Mouse (Mus musculus) MN1 (cell line): ENCODE data around the gene Tnfrsf13c.
A peak's percentile ranks its signal among the peaks of the same experiment; 100 is the strongest.

Experiments used
- DNase-seq: peaks from one replicate; pipeline ENCODE4 v3.0.0-alpha.2; 2016; ENCODE audit warnings: low spot score

Tnfrsf13c gene

DNA sequence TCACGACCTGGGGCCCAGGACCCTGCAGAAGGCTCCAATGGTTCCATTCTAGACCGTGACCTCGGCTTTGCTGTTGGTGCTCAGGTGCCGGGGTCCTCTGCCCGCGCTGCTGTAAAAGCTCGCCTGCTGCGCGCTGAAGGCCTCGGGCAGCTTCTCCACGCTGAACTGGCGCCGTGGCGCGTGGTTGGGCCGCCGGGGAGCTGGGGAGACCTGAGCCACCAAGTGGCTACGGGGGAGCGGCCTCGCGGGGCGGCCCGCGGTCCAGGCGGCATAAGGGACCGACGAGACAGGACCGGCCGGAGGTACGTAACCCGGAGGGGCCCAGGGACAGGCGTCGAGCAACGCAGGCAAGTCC is 17.1 kb downstream of the Tnfrsf13c start:
- DNase-seq: no peak

DNA sequence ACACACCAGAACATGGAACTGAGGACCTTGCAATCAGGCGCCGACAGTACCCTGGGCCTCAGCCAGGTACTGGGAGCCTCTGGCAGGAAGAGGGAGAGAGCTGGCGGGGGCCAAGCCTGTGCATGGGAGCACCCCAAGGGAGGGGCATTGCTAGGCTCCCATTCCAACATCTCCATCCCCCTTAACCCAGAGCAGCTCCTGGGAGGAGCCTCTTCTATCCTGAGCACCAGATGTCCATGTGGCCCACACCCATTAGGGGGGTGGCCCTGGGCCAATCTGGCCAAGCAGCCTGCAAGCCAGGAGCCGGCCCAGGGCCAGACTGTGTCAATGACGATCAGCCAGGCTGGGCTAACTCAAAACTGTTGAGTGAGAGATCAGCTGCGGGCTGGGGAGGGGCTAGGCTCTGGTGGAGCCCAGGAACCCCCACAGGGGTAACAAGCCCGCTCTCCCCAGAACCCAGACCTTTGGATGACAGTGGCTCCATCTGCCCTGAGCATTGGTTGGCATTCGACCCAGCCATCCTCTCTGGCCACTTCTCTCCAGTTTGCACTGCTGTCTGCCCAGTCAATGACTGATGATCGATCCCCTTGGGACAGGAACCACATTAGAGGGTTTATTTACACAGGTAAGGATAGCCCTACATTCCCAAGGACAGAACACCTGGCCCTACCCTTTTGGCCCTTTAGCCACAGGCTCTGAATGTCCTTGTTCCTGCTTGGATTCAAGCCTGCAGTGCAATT is 17.6 kb downstream of the Tnfrsf13c start:
- DNase-seq: peak; percentile 96

DNA sequence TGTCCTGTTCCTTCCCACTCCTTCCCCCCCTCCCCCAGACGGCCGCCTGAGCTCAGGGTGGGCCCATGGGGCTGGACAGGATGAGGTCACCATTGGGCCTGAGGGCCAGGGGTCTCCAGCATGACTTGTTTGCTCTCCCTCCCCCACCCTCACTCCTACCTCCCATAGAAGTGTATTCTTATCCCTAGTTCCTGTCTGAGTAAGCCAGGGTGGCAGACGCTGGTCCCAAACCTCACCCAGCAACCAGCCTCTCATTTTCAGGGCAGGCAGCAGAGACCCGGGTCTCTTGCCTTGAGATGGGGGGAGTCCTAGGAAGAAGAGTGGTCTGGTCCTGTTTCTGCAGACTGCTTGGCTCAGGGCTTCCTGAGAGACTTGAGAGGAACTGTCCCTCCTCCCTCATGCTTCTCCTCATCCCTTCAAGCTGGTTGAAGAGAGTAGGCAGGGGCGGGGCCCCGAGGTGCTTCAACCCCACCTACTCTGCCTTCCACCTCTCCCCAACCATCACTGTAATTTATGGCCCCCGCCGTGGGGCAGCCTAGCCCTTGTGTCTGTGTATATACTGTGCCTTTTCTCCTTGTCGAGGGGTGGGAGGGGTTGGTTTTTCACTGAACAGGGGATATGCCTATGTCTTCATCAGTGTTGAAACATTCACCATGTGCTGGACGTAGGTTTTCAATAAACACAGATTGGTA is 19.3 kb downstream of the Tnfrsf13c start:
- DNase-seq: no peak

DNA sequence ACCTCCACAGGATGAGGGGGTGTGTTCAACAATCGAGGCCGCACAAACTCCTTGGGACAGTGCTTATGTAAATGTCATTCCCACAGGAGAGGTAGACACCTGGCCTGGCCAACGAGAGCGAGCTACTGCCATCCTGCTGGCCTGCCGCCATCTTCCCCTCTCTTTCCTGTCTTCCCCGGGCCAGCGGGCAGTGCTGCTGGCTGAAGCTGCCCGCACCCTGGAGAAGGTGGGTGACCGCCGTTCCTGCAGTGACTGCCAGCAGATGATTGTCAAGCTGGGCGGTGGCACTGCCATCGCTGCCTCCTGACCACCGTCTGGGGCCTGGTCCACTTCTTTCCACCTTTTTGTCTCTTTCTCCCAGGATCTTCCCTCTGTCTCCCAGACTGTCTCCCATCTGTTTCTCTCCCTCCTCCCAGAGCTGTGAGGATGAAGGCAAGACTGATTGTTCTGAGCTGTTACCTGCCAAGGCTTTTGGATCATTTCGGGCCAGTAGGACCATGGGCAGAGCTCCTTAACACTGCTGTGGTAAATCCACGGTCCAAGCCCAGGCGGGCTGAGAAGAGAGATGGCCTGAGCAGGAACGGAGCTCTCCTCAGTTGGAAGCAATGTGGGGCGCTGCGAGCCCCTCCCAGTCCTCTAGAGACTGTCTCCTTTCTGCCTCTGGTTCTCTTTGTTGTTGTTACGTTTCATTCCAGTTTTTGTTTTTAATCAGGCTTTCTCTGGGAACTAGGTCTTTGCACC is 20.4 kb downstream of the Tnfrsf13c start:
- DNase-seq: no peak

DNA sequence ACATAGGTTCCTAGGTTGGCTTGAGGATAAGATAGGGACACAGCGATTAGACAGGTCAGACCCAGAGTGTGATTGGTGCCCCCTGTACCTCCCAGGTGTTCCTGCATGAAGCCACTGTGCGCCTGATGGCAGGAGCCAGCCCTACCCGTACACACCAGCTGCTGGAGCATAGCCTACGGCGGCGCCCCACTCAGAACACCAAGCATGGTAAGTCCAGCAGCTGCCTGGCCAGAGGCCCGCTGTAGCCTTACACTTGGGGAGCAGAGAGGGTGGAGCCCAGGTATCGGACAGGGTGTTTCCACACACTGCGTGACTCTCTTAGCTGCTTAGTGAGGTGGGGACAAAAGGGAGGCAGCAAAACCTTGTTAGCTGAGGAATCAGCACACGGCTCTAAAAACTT is 21.1 kb downstream of the Tnfrsf13c start:
- DNase-seq: no peak

DNA sequence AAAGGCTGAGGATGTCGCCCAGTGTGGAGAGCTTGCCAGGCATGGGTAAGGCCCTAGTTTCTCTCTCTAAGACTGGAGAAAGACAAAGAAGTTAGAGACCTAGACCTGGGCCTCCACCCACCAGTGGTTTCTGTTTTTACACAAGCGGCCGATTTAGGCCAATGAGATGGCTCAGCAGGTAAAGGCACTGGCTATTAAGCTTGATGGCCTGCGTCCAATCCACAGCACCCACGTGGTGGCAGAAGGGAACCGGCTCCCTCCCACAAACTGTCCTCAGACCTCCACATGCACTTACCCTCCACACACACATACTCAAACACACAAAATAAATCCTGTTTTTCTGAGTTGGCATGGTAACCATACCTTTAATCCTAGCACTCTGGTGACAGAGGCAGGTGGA is 22.1 kb downstream of the Tnfrsf13c start:
- DNase-seq: no peak

DNA sequence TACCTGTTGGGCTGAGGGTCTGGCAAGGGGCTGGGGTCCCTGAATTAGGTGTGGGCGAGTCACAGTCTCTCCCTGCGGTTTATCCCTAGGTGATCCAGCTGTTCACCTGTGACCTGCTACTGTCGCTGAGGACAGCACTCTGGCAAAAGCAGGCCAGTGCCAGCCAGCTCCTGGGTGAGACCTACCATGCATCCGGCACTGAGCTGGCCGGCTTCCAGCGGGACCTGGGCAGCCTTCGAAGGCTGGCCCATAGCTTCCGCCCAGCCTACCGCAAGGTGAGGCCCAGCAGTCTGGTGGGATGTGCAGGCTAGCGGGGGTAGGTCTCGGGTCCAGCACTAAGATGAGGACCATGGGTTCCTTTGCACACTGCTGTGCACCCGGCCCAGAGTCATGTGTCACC is 24.6 kb downstream of the Tnfrsf13c start:
- DNase-seq: no peak

DNA sequence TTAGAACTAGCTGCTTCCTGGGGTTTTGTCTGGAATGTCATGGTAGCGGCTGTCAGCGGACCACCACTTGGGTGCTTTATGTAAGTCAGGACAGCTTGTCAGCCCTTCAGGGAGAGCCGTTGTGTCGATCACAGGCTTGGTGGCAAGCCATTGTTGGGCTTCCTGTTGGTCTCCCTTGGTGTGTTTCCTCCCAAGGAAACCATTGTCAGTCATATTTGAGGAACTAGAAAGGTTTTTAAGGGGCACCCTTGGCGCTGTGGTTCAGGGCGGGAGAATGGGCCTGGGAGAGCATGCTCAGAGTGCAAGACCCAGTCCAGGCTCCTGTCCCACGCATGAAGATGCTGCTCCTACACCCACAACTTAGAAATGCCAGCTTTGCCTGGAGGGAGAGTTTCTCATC is 25.8 kb downstream of the Tnfrsf13c start:
- no peak for DNase-seq

DNA sequence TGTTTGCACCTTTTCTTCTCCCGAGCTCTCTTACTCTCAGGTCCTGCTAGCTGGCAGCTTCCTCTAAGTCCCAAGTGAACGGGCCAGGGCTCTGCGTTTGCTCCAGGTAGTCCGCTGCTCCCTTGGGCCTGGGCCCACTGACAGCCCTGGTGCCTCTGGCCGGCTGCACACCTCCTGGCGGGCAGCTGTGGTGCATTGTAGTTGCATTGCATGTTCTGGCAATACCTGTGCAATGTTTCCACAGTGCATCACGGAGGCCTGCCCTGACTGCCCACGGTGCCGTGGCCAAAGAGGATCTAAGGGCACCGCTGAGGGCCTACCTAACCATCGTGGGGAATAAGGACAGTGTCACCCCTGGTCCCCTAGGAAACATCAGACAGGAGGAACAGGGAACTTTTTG is 26.2 kb downstream of the Tnfrsf13c start:
- DNase-seq: no peak

DNA sequence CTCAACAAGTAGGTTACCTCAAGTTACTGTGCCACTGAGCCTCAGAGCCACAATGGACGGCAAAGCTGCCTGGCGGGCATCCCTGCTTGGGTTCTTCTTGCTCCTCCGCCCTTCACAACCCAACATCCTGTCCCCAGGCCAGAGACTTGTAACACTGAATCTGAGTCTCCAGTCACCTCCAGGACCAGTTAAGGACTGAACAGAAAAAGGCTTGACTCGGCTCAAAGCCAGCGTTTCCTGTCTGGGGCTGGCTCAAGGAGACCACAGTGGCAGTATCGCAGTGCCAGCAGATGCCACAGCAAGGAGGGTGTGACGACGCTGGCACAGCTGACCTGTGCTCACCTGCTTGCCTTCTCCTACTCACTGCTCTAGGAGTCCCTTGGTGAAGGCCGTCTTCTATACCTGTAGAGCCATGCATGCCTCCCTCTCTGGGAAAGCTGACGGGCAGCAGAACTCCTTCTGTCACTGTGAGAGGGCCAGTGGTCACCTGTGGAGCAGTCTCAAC is 26.9 kb downstream of the Tnfrsf13c start:
- no peak for DNase-seq

DNA sequence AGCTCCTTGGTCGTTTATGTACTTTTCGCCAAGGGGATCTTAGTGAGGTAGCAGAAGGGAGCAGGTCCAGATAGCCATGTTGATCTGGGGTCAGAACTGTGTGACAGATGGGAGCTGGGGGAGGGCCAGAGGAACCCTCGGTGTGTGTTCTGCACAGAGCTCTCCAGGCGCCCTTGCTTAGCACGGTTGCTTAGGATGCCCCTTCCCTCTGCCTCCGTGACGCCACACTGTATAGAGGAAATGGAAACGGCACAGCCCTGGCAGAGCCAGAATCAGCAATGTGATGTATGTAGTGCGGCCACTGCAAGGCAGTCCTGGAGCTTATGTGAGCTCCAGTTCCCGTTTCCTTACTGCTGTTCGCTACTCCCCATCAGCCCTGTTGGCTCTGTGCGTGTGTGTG is 27.9 kb downstream of the Tnfrsf13c start:
- no peak for DNase-seq

DNA sequence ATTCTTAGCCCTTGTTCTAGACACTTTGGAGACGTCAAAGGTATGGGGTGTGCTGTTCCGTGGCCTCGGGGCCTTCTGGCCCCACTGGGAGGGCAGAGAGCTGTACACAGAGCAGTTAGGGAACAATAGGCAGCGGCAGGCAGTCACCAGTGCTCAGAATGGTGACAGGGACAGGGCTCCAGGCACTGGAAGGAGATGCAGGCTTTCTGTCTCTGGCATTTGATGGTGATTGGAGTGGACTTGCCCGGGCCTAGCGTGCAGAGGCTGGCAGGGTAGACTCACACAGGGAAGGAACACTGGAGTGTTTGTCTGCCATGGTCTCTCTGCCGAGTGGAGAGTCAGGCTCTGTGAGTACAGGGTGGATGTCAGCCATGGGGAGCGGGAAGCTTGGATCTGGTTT is 31.6 kb downstream of the Tnfrsf13c start:
- DNase-seq: no peak

DNA sequence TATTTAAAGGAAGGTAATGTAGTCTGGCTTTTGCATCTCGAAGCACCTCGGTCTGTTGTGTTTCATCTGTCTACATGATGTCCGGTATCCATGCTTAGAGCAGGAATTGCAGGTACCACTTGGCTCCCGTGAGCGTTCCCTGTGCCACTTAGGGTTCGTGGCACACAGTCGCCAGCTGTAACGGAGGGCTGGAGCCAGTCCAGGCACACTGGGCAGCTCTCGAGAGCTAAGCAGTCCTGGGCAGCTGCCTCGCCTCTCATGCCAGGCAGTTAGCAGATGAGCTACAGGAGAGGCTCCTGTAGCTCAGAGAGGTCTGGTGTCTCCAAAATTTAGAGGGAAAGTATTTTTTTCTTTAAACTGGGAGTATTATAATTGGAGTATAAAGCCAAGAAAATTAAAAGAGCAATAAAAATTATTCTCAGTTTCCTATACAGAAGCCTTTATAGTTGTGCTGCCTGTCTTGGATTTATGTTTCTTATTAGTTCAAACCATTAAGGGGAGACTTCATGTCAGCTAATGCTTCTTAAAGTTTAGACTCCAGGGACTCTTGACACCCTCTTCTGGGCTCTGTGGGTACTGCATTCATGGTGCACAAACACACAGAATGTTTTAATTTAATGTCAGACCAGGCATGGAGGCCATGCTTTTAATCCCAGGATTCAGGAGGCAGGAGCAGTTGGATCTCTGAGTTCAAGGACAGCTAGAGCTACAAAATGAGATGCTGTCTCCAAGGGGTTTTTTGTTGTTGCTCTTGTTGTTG is 35.5 kb downstream of the Tnfrsf13c start:
- peak; percentile 73 for DNase-seq

DNA sequence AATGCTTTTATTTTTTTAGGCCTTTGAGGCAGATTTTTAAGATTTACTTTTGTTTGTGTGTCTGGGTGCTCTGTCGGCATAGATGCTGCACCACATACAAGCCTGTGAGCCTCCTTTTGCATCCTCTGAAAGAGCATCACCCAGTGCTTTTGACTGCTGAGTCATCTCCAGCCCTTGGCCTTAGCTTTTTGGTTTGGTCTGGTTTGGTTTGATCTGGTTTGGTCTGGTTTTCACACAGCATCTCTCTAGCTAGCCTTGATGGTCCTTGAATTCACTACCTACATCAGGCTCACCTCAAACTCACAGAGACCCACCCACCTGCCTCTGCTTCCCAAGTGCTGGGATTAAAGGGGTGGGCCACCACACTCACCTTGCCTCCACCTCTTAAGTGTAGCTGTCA is 36.2 kb downstream of the Tnfrsf13c start:
- peak; percentile 47 for DNase-seq

DNA sequence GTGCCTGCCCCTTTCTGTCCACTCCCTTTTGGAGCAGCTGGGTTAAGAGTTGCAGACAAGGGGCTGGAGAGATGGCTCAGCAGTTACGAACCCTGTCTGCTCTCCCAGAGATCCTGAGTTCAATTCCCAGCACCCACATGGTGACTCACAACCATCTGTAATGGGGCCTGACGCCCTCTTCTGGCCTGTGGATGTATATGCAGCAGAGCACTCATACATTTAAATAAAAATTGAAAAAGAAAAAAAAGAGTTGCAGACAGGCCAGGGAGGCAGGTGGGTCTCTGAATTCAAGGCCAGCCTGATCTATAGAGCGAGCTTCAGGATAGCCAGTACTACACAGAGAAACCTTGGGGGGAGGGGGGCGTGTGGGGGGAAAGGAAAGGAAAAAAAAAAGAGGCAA is 36.8 kb downstream of the Tnfrsf13c start:
- DNase-seq: no peak

DNA sequence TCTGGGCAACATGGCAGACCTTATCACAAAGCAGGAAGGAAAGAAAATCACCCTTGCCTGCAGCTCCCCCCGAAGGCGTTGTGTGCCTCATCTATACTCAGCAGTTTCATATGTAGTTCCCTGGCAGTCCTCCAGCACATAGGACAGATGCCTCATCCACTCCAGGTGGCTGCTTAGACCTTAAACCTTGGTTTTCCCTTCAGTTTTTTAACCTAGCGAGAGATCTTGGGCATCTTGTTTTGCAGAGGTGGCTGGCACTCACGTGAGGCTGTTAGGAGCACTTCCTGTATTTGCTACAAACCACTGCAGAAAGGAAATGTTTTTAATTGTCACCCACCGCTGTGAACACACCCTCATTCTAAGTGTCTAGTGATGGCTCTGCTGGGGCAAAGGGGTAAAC is 37.2 kb downstream of the Tnfrsf13c start:
- no peak for DNase-seq

DNA sequence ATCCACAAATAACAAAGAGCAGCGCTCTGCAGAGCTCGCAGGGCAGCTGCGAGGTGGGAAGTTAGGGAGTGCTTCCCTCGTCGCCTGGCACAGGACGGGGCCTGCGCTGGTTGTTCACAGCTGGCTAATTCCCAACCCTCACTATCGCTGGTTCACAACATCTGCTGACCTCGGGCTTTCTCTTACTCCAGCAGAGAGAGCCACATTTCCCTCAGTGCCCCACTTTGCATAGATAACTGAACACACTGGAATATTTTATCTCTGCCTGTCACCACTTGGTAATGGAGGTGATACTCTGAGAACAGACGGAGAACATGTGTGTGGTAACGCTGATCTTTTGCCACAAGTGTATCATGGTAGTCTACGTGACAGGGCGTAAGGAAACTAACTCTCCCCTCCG is 38.0 kb downstream of the Tnfrsf13c start:
- DNase-seq: peak; percentile 51

DNA sequence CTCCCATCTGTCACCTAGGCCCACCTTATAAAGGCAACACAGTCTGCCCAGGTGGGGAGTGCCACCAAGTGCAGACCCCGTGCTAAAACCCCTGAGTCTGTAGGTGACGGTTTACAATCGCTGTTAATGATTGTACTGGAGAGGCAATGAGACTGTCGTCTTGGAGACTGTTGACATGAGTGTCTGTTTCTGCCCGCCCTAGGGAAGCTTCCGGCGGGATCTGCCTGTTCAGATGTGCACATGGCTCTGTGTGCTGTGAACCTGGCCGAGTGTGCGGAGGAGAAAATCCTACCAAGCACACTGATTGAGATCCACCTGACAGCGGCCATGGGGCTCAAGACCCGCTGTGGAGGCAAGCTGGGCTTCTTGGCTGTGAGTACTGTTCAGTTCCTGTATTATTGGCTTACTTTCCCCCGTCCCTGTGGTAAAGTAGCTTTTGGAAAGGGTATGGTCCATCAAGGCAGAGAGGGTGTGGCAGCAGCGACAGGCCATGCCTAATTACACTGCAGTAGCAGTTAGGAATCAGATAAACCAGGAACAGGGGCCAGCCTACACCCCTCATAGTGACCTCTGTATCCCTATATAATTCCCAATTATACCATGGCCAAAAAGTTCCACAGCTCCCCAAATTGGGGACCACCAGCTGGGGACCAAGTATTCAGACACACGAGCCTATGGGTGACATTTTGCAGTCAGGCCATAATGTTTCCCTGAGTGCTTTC is 38.9 kb downstream of the Tnfrsf13c start:
- DNase-seq: no peak

DNA sequence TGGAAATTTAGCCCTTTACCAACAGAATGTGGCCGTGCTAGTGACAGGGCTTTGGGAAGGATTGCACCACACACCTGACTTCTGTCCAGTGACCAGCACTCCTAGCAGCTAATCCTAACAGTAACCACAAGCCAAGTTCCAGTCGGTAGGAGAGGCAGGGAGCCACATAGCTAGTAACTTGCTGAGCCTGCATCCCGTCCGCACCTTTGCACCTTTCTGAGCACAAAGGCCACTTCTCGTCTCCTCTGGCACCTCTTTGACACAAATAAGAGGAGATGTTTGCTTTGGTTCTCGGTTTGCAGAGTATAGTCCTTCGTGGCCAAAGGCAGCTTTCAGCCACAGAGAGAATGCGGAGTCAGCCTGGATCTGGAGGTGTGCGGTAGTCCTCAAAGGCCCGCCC is 39.5 kb downstream of the Tnfrsf13c start:
- no peak for DNase-seq

DNA sequence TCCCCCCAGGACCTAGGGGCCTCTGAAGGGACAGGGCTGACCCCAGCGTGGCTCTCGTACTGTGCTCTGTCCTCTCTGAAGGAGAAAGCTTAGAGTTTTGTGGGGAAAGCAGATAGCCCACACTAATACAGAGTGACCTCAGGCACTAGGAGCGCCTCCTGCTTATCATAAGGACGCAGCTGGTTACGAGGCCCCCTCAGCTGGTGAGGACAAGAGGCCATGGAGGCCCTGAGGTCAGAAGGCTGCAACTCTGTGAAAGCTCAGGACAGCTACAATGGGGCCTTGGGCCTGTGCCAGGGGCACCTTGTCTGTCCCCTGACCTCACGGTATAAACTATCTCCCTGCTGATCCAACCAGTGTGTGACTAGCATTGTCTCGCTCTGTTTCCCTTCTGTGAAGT is 40.0 kb downstream of the Tnfrsf13c start:
- no peak for DNase-seq

DNA sequence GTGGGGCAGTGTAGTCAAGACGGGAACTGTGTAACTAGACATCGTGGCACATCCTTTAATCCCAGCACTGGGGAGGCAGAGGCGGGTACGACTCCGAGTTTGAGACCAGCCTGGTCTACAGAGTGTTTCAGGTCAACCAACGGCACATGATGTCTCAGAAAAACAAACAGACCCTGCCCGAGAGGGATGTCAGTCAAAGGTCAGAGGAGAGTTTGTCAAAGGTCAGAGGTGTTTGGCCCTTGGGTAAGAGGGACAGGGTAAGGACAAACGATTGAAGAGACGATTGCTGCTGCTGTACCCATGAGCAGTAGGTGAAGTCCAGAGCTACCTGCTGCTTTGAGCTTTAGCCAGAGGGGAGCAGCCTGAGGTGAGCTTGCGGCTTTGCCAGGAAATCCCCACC is 40.6 kb downstream of the Tnfrsf13c start:
- no peak for DNase-seq

DNA sequence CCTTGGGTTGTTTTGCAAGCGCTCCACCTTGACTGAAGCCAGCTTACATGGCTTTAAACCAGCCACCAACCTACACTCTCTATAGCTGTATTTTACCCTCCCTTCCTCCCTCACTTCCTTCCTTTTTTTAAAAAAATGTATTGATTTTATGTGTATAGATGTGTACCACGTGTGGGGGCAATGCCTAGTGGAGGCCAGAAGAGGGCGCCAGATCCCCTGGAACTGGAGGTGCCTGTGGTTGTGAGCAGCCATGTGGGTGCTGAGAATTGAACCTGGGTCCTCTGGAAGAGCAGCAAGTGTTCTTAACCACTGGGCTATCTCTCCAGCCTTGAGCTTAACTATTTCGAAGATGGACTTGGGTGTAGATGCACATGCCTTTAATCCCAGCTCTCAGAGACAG is 41.9 kb downstream of the Tnfrsf13c start:
- no peak for DNase-seq
